Mouse (Mus musculus): ENCODE measurements around the gene Sstr5.
A peak's percentile ranks its signal among the peaks of the same experiment; 100 is the strongest.

Sstr5 gene

GRCm38 (mm10) chr17:25507799-25508198 lies 10.7 kb upstream of the Sstr5 start:
- peak; percentile 55 for DNase-seq (ENCODE audit: low read depth, low spot score)
- Histone ChIP-seq H3K36me3 (ENCODE audit: control insufficient read depth, insufficient read depth, low read length, poor library complexity, severe bottlenecking) (no peaks in the 10 kb centered on the region), H3K27me3 (ENCODE audit: control insufficient read depth, insufficient read depth, low read length, poor library complexity, severe bottlenecking) (no peaks in the 10 kb centered on the region; the same call in 1 of the 2 replicates)

GRCm38 (mm10) chr17:25502599-25502998 lies 5.5 kb upstream of the Sstr5 start:
- Histone ChIP-seq H3K27me3 (ENCODE audit: control insufficient read depth, insufficient read depth, low read length, poor library complexity, severe bottlenecking) (no peaks in the 10 kb centered on the region), H3K36me3 (ENCODE audit: control insufficient read depth, insufficient read depth, low read length, poor library complexity, severe bottlenecking) (no peaks in the 10 kb centered on the region)
- DNase-seq (ENCODE audit: low read depth, low spot score) = no peak

GRCm38 (mm10) chr17:25482092-25482491 lies 15.0 kb downstream of the Sstr5 start:
- Histone ChIP-seq H3K27me3 (ENCODE audit: control insufficient read depth, insufficient read depth, low read length, poor library complexity, severe bottlenecking) (no peaks in the 10 kb centered on the region), H3K36me3 (ENCODE audit: control insufficient read depth, insufficient read depth, low read length, poor library complexity, severe bottlenecking) (no peaks in the 10 kb centered on the region)
- no peak for DNase-seq (ENCODE audit: low read depth, low spot score)

GRCm38 (mm10) chr17:25480820-25481219 lies 16.3 kb downstream of the Sstr5 start:
- DNase-seq (ENCODE audit: low read depth, low spot score) = no peak
- H3K36me3 ChIP-seq (ENCODE audit: control insufficient read depth, insufficient read depth, low read length, poor library complexity, severe bottlenecking) = no peaks in the 10 kb centered on the region
- H3K27me3 ChIP-seq (ENCODE audit: control insufficient read depth, insufficient read depth, low read length, poor library complexity, severe bottlenecking) = no peaks in the 10 kb centered on the region

DNA sequence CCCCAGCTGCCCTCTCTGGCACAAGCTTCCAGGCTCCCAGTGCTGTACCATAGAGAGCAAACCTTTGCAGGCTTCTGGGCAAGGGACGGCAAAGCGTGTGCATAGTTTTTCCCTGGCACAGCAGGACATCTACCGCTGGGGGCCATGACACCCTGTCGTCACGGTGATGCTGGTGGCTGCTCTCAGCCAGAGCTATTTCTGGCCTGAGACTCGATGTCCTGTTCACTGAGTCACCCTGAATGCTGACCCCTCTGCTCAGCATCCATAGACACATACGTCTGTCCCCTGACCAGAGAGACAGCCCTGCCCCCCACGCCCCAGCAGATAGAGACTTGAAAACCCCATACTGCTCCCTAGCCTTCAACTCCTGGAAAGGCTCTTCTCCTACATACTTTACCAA lies 16.9 kb downstream of the Sstr5 start:
- DNase-seq (ENCODE audit: low read depth, low spot score) = no peak

DNA sequence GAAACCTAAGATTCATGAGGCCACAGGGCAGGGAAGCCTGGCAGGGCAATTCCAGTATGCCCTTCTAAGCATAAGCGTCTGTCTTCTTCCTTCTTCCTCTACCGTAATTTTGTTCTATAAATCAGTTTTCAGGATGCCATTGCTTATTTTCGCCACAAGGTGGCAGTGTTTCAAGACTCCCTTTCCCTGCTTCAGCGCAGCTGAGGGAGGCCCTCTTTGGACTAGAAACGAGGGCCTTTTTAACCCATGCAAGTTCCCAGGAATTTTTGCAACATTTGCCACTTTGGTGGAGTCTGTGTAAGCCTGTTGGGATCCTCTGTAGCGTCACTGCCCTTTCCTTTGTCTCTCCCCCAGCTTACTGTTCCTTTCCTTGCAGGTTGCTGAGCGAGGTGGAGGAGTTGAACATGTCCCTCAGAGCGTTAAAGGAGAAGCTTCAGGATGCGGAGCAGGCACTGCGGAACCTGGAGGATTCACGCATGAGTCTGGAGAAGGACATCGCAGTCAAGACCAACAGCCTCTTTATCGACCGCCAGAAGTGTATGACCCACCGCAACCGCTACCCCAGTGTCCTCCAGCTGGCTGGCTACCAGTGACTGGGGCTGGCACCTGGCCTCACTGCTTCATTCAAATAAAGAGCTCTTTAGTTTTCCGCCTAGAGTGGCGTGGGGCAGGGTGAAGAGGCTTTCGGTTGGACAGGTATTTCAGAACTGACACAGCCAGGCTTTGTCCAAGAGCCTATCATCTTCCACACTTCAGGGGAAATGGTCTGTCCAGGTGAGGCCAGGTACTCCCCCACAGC lies 20.9 kb downstream of the Sstr5 start:
- Histone ChIP-seq H3K27me3 (ENCODE audit: control insufficient read depth, insufficient read depth, low read length, poor library complexity, severe bottlenecking) (no peaks in the 10 kb centered on the region), H3K36me3 (ENCODE audit: control insufficient read depth, insufficient read depth, low read length, poor library complexity, severe bottlenecking) (no peaks in the 10 kb centered on the region)
- DNase-seq (ENCODE audit: low read depth, low spot score) = peak; percentile 73

More for the DNA sequence above, 16.9 kb downstream of the Sstr5 start:
- Histone ChIP-seq H3K36me3 (ENCODE audit: control insufficient read depth, insufficient read depth, low read length, poor library complexity, severe bottlenecking) (no peaks in the 10 kb centered on the region), H3K27me3 (ENCODE audit: control insufficient read depth, insufficient read depth, low read length, poor library complexity, severe bottlenecking) (no peaks in the 10 kb centered on the region)

DNA sequence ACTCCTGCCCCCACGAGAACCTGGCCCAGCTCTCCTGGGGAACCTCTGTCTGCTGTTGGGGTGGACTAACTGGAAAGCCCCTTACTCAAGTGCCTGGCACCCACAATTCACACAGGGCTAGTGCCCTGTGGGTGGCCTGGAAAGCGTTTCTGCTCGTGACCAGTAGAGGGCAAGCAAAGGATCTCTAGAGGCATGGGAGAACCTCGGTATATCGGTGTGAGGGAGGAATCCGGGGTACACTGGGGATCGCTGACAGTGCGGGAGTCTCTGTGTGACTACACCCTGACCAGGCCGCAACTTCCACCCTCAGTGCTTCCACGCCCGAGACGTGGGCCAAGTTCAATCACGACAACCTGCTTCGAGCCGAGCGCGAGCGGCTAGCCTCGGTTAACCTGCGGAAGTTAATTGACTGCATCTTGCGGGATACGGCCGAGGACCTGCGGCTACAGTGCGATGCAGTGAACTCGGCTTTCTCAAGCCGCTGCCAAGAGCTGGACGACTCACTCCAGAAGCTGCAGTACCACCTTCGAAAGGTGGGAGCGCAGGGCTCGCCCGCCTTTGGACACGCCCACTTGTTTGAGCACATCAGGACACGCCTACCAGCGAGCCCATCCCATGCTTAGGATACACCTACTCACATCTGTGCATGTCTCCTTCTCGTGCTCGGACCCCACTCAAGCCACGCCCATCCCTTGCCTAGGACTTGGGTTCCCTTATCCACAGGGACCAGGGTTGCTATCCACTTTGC lies 22.6 kb downstream of the Sstr5 start:
- H3K27me3 ChIP-seq (ENCODE audit: control insufficient read depth, insufficient read depth, low read length, poor library complexity, severe bottlenecking) = no peaks in the 10 kb centered on the region
- DNase-seq (ENCODE audit: low read depth, low spot score) = peak; percentile 85
- H3K36me3 ChIP-seq (ENCODE audit: control insufficient read depth, insufficient read depth, low read length, poor library complexity, severe bottlenecking) = no peaks in the 10 kb centered on the region

- no peak for DNase-seq (ENCODE audit: low read depth, low spot score)
- no peaks in the 10 kb centered on the region for H3K27me3 ChIP-seq (ENCODE audit: control insufficient read depth, insufficient read depth, low read length, poor library complexity, severe bottlenecking)
- H3K36me3 ChIP-seq (ENCODE audit: control insufficient read depth, insufficient read depth, low read length, poor library complexity, severe bottlenecking) = no peaks in the 10 kb centered on the region
Measured at GRCm38 (mm10) chr17:25472044-25472443, 25.0 kb downstream of the Sstr5 start.

DNA sequence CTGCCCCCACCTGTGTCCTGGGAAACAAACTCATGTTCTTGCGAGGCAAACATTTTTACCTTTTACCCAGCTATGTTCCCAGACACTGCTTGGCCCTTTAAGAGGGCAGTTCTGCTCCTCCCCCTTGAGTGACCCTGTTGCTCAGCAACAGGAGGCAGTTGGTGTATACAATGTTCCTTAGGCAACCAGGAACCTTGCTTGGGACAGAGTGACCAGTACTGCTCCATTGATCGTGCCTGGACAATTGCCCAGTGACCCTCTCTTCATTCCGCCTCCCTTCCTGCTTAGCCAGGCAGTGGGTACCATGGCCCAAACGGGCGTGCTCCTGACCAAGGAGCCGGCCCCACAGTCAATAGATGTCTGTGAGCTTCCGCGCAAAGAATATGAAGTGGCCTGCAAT lies 25.7 kb downstream of the Sstr5 start:
- H3K36me3 ChIP-seq (ENCODE audit: control insufficient read depth, insufficient read depth, low read length, poor library complexity, severe bottlenecking) = no peaks in the 10 kb centered on the region
- no peaks in the 10 kb centered on the region for H3K27me3 ChIP-seq (ENCODE audit: control insufficient read depth, insufficient read depth, low read length, poor library complexity, severe bottlenecking)
- no peak for DNase-seq (ENCODE audit: low read depth, low spot score)

- Histone ChIP-seq H3K36me3 (ENCODE audit: control insufficient read depth, insufficient read depth, low read length, poor library complexity, severe bottlenecking) (no peaks in the 10 kb centered on the region), H3K27me3 (ENCODE audit: control insufficient read depth, insufficient read depth, low read length, poor library complexity, severe bottlenecking) (no peaks in the 10 kb centered on the region)
- peak; percentile 66 for DNase-seq (ENCODE audit: low read depth, low spot score)
Measured at GRCm38 (mm10) chr17:25469798-25470197, 27.3 kb downstream of the Sstr5 start.

- H3K36me3 ChIP-seq (ENCODE audit: control insufficient read depth, insufficient read depth, low read length, poor library complexity, severe bottlenecking) = no peaks in the 10 kb centered on the region
- DNase-seq (ENCODE audit: low read depth, low spot score) = no peak
- no peaks in the 10 kb centered on the region for H3K27me3 ChIP-seq (ENCODE audit: control insufficient read depth, insufficient read depth, low read length, poor library complexity, severe bottlenecking)
Measured at GRCm38 (mm10) chr17:25468301-25468700, 28.8 kb downstream of the Sstr5 start.

GRCm38 (mm10) chr17:25467781-25468180 lies 29.3 kb downstream of the Sstr5 start:
- no peak for DNase-seq (ENCODE audit: low read depth, low spot score)
- no peaks in the 10 kb centered on the region for H3K27me3 ChIP-seq (ENCODE audit: control insufficient read depth, insufficient read depth, low read length, poor library complexity, severe bottlenecking)
- H3K36me3 ChIP-seq (ENCODE audit: control insufficient read depth, insufficient read depth, low read length, poor library complexity, severe bottlenecking) = no peaks in the 10 kb centered on the region

DNA sequence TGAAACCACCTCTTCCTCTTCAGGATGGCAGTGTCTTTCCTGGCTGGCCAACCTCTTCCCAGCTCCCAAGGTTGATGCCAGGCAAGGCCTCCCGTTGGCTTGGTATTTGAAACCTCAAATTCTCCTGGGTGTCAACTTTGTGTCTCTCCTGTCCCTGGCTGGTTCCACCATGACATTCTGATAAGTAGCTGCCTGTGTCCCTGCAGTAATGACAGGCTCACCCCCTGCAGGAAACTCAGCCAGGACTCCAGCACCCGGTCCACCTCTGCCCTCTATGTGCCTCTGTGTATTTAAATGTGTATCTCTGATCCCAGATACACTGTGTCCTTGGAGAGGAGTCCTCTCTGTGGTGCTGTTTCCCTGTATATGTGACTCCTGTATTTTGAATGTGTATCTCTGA lies 30.8 kb downstream of the Sstr5 start:
- H3K36me3 ChIP-seq (ENCODE audit: control insufficient read depth, insufficient read depth, low read length, poor library complexity, severe bottlenecking) = no peaks in the 10 kb centered on the region
- H3K27me3 ChIP-seq (ENCODE audit: control insufficient read depth, insufficient read depth, low read length, poor library complexity, severe bottlenecking) = no peaks in the 10 kb centered on the region
- DNase-seq (ENCODE audit: low read depth, low spot score) = no peak

- DNase-seq (ENCODE audit: low read depth, low spot score) = no peak
- H3K36me3 ChIP-seq (ENCODE audit: control insufficient read depth, insufficient read depth, low read length, poor library complexity, severe bottlenecking) = no peaks in the 10 kb centered on the region
- no peaks in the 10 kb centered on the region for H3K27me3 ChIP-seq (ENCODE audit: control insufficient read depth, insufficient read depth, low read length, poor library complexity, severe bottlenecking)
Measured at GRCm38 (mm10) chr17:25464091-25464490, 33.0 kb downstream of the Sstr5 start.

GRCm38 (mm10) chr17:25463326-25463945 lies 33.7 kb downstream of the Sstr5 start:
- Histone ChIP-seq H3K36me3 (ENCODE audit: control insufficient read depth, insufficient read depth, low read length, poor library complexity, severe bottlenecking) (no peaks in the 10 kb centered on the region), H3K27me3 (ENCODE audit: control insufficient read depth, insufficient read depth, low read length, poor library complexity, severe bottlenecking) (no peaks in the 10 kb centered on the region)
- DNase-seq (ENCODE audit: low read depth, low spot score) = no peak

Measured in splenic B cell, adult 2 months (primary cell).